Mouse (Mus musculus) kidney, adult 10 weeks (tissue): ENCODE data around the gene Olfr1185-ps1. TPM values are rescaled to one million over a fixed set of nuclear protein-coding genes. Genes with fewer than 3 reads are reported as not detected.

Source experiments
- polyA plus RNA-seq: library from polyadenylated mRNA; stranded (reverse); fragments of 350-450 nt; fragmentation: Illumina TruSeq; extraction: RNeasy Lipid Tissue Mini Kit (QIAGEN cat#74804); gene quantifications from one replicate; pipeline ENCODE4 v1.2.3, GENCODE M21; 2014; ENCODE audit warnings: low read depth, low replicate concordance

The Olfr1185-ps1 gene
- not detected for polyA plus RNA-seq

GRCm38 (mm10) chr2:88493020-88493419, at the start of gene Olfr1185-ps1:
Gene Olfr1185-ps1, plus strand, starts transcription at chr2:88493320.

GRCm38 (mm10) chr2:88449031-88449430, 44.1 kb upstream of the Olfr1185-ps1 start, which contains the start of gene Gm13757:
Gene Gm13757, minus strand, starts transcription at chr2:88449131.

DNA sequence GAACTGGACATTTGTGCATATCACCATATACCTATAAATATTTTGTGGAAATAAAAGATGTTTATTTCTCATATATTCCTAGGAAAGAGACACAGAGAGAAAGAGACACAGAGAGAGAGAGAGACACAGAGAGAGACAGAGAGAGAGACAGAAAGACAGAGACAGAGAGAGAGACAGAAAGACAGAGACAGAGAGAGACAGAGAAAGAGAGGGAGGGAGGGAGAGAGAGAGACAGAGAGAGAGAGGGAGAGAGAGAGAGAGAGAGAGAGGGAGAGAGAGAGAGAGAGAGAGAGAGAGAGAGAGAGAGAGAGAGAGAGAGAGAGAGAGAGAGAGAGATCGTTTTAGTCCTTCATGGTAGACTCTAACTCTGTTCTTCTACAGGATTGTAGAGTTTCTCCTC, 38.6 kb upstream of the Olfr1185-ps1 start, which contains the start of gene Olfr1183:
Gene Olfr1183 (plus strand): TSS at position 301 of the 400 bp plus-strand sequence.

GRCm38 (mm10) chr2:88483298-88483697, 9.8 kb upstream of the Olfr1185-ps1 start, which contains the start of gene Olfr1184:
Gene Olfr1184, plus strand, starts transcription at chr2:88483598.

GRCm38 (mm10) chr2:88518251-88518650, 25.1 kb downstream of the Olfr1185-ps1 start, which contains the start of gene Olfr1186:
Gene Olfr1186, plus strand, starts transcription at chr2:88518551.

Other genes starting within 250 kb of the Olfr1185-ps1 start
- gene Olfr1173, start 213.4 kb upstream of the Olfr1185-ps1 start, polyA plus RNA-seq = not detected
- gene Olfr1174-ps, start 178.2 kb upstream of the Olfr1185-ps1 start, polyA plus RNA-seq = not detected
- not detected for gene Olfr1175-ps, start 166.1 kb upstream of the Olfr1185-ps1 start, polyA plus RNA-seq
- gene Olfr1176, start 156.6 kb upstream of the Olfr1185-ps1 start, polyA plus RNA-seq = not detected
- gene Olfr1177-ps, start 146.8 kb upstream of the Olfr1185-ps1 start, polyA plus RNA-seq = not detected
- not detected for gene Olfr1178, start 106.3 kb upstream of the Olfr1185-ps1 start, polyA plus RNA-seq
- not detected for gene Olfr1179, start 86.9 kb upstream of the Olfr1185-ps1 start, polyA plus RNA-seq
- gene Olfr1180, start 74.2 kb upstream of the Olfr1185-ps1 start, polyA plus RNA-seq = not detected
- not detected for gene Olfr1181, start 67.1 kb upstream of the Olfr1185-ps1 start, polyA plus RNA-seq
- not detected for gene Gm13757, start 44.2 kb upstream of the Olfr1185-ps1 start, polyA plus RNA-seq
- gene Olfr1183, start 38.5 kb upstream of the Olfr1185-ps1 start, polyA plus RNA-seq = not detected
- gene Olfr1184, start 9.7 kb upstream of the Olfr1185-ps1 start, polyA plus RNA-seq = not detected
- gene Olfr1186, start 25.2 kb downstream of the Olfr1185-ps1 start, polyA plus RNA-seq = not detected
- gene Olfr1188, start 63.6 kb downstream of the Olfr1185-ps1 start, polyA plus RNA-seq = not detected
- gene Olfr1189, start 93.1 kb downstream of the Olfr1185-ps1 start, polyA plus RNA-seq = not detected
- not detected for gene Olfr1191-ps1, start 147.2 kb downstream of the Olfr1185-ps1 start, polyA plus RNA-seq
- not detected for gene Olfr1192-ps1, start 155.2 kb downstream of the Olfr1185-ps1 start, polyA plus RNA-seq
- gene Olfr1193, start 182.3 kb downstream of the Olfr1185-ps1 start, polyA plus RNA-seq = not detected
- not detected for gene Olfr1195, start 195.9 kb downstream of the Olfr1185-ps1 start, polyA plus RNA-seq
- gene Olfr1196, start 211.3 kb downstream of the Olfr1185-ps1 start, polyA plus RNA-seq = not detected
- not detected for gene Olfr1197, start 239.0 kb downstream of the Olfr1185-ps1 start, polyA plus RNA-seq